Comparison of ENCODE assay signal across 23 mouse cellular contexts in genomic region chr9:90257754-90258531, GRCm38 (mm10). TPM values are rescaled to one million over a fixed set of nuclear protein-coding genes. Genes with fewer than 3 reads are reported as not detected.
DNase-seq lines count a peak whose midpoint lies in the region; ATAC-seq and TF ChIP-seq lines count a peak whose summit lies in the region.
"Had no signal": no experiment of that assay in that cellular context is flagged by ENCODE, and none has a peak within 500 bp of the region (broad histone marks: within the 10 kb centered on the region; RNA-seq: fewer than 3 reads in every experiment).

No protein-coding gene starts in this region.

- DNase-seq in heart, adult 11 months: peak; percentile 91
- no peak for DNase-seq in heart, adult 18-20 months
- DNase-seq in liver, embryonic 14.5 days (ENCODE audit: low read depth in 3 of 3, low spot score in 3 of 3): no peak
- no peak for DNase-seq in right cerebral cortex, adult 2 months (ENCODE audit: low spot score in 2 of 2)
- no peak for DNase-seq in cerebellum, adult 18-20 months
- DNase-seq: adrenal gland, postnatal 36 days; cerebellum, adult 9-11 months; forebrain, postnatal 0 days; heart, adult 2 months; lung, embryonic 14.5 days; lung, postnatal 4 days; right cerebral cortex, postnatal 4 days; thymus, postnatal 25 days had no signal

- peaks cover 33% of the 10 kb centered on the region for H3K4me1 ChIP-seq in brown adipose tissue, adult 24 weeks (ENCODE audit: control insufficient read depth, insufficient read depth, insufficient read length, low read length)
- peaks cover 68 to 73% of the 10 kb centered on the region in 2 experiments for H3K4me1 ChIP-seq in liver, embryonic 14.5 days (replicated peaks; ENCODE audit: control insufficient read depth in 2 of 2, insufficient read depth in 2 of 2, low read length in 1 of 2)
- H3K4me1 ChIP-seq: midbrain, embryonic 15.5 days had no signal

- H3K4me3 ChIP-seq in brown adipose tissue, adult 24 weeks (ENCODE audit: insufficient read depth, low read depth, low read length): no peak overlapping the region
- no peak overlapping the region for H3K4me3 ChIP-seq in liver, embryonic 14.5 days (ENCODE audit: insufficient read depth in 1 of 2, low read depth in 2 of 2, low read length in 2 of 2)
- H3K4me3 ChIP-seq: forebrain, embryonic 10.5 days; heart, adult 2 months; heart, embryonic 15.5 days; limb, embryonic 12.5 days; midbrain, embryonic 15.5 days had no signal

- 42% methylated on average over 13 of the region's 13 CpGs for WGBS in liver, embryonic 14.5 days (ENCODE audit: insufficient replicate concordance)

- H3K27ac ChIP-seq in brown adipose tissue, adult 24 weeks (replicated peaks; ENCODE audit: low read depth, low read length): 0 out of 2 replicates have a peak overlapping the region, but pooled peaks have one; percentile 24
- H3K27ac ChIP-seq in liver, embryonic 14.5 days: peak overlapping the region; percentile 48
- H3K27ac ChIP-seq: forebrain, embryonic 10.5 days; heart, adult 2 months; heart, embryonic 15.5 days; hindbrain, postnatal 0 days; limb, embryonic 12.5 days; midbrain, embryonic 15.5 days had no signal

- no peaks in the 10 kb centered on the region for H3K27me3 ChIP-seq in liver, embryonic 14.5 days (ENCODE audit: control insufficient read depth, insufficient read depth, low read length)
- H3K27me3 ChIP-seq: heart, embryonic 15.5 days; limb, embryonic 12.5 days; midbrain, embryonic 15.5 days had no signal

- H3K36me3 ChIP-seq in liver, embryonic 14.5 days (replicated peaks; ENCODE audit: control insufficient read depth, insufficient read depth, low read depth): peaks cover 2% of the 10 kb centered on the region
- H3K36me3 ChIP-seq: forebrain, embryonic 10.5 days; heart, embryonic 15.5 days; limb, embryonic 12.5 days; midbrain, embryonic 15.5 days had no signal

- ATAC-seq in liver, embryonic 14.5 days (ENCODE audit: insufficient read depth): 0 out of 2 replicates have a peak, but pooled peaks have one; percentile 7
- ATAC-seq in megakaryocyte progenitor cell, adult 5-6 weeks (replicated peaks; ENCODE audit: poor library complexity): peak; percentile 16
- ATAC-seq in frontal cortex, adult (ENCODE audit: low TSS enrichment): no peak
- ATAC-seq: CD4-positive, CD25-positive, alpha-beta regulatory T cell, adult 4 months; forebrain, postnatal 0 days; hindbrain, postnatal 0 days; intestine, postnatal 0 days; midbrain, embryonic 15.5 days had no signal

- no peaks in the 10 kb centered on the region for H3K9me3 ChIP-seq in liver, embryonic 14.5 days (ENCODE audit: control insufficient read depth, low read length)
- H3K9me3 ChIP-seq: forebrain, embryonic 10.5 days; heart, embryonic 15.5 days; limb, embryonic 12.5 days; midbrain, embryonic 15.5 days had no signal

- H3K4me2 ChIP-seq in liver, embryonic 14.5 days (ENCODE audit: low read depth): peak overlapping the region; percentile 13
- H3K4me2 ChIP-seq: heart, embryonic 15.5 days; limb, embryonic 12.5 days; lung, embryonic 14.5 days; midbrain, embryonic 15.5 days had no signal

- no peak for TF ChIP-seq EP300 in liver, embryonic 14.5 days (IDR thresholded peaks at IDR 0.05; ENCODE audit: low read depth)

- TF ChIP-seq CTCF in liver, embryonic 14.5 days (IDR thresholded peaks at IDR 0.05; ENCODE audit: low read depth): no peak

- H3K9ac ChIP-seq in liver, embryonic 14.5 days (replicated peaks): peak overlapping the region; percentile 16; the same call in 1 of the 2 replicates
- H3K9ac ChIP-seq: forebrain, postnatal 0 days; heart, embryonic 15.5 days; limb, embryonic 12.5 days; lung, embryonic 14.5 days; midbrain, embryonic 15.5 days had no signal

RNA-seq across cellular contexts. Expression of gene Tbc1d2b, which starts 12.7 kb away (rescaled TPM):
- total RNA-seq in heart, adult 18-20 months (2021): 10 to 100 TPM in 1 of 2 experiments, 1 to 10 TPM in 1; 8.3 to 10.1 TPM
- 7.7 and 8.1 TPM in 2 replicates for polyA plus RNA-seq in brown adipose tissue, adult 24 weeks (2012; ENCODE audit: insufficient read depth, insufficient read length, missing spikeins)
- polyA plus RNA-seq in liver, embryonic 14.5 days (2012; rRNA removed): 9.8 and 10.1 TPM in 2 replicates
- 6.5 and 9.5 TPM in 2 replicates for polyA plus RNA-seq in liver, embryonic 14.5 days (2014; fragmentation: Nextera tagmentation; extraction: Ambion mirVana)
- 49.8 and 51.4 TPM in 2 replicates for total RNA-seq in megakaryocyte progenitor cell, adult 5-6 weeks (2015)
- total RNA-seq in megakaryocyte progenitor cell, adult 5-6 weeks (2017): 46.2 and 56.7 TPM in 2 replicates

Comparison
In these comparisons a context has a peak if more than half of its experiments do, and no peak if none do; other contexts are left out.
1. RNA of gene Tbc1d2b, which starts 12.7 kb away (total RNA-seq): 46.2 to 56.7 TPM in megakaryocyte progenitor cell, adult 5-6 weeks; 8.3 to 10.1 TPM in heart, adult 18-20 months; every median in the first group is over 4 times any median in the second.